Mouse (Mus musculus): ENCODE measurements around the gene Keg1. TPM values are rescaled to one million over a fixed set of nuclear protein-coding genes. Genes with fewer than 3 reads are reported as not detected.

Keg1 gene
- polyA plus RNA-seq, 1 experiment from 2014 or later, result 9.5 TPM

- H3K9ac ChIP-seq (ENCODE audit: low read depth, low read length), result no peak overlapping the region
- ATAC-seq (ENCODE audit: low read depth), result no peak
- H3K4me1 ChIP-seq (ENCODE audit: control insufficient read depth, low read depth, low read length), result no peaks in the 10 kb centered on the region
- H3K36me3 ChIP-seq (ENCODE audit: control insufficient read depth, insufficient read depth), result no peaks in the 10 kb centered on the region
- no peak overlapping the region for H3K4me2 ChIP-seq (ENCODE audit: low read depth, low read length)
- no peak overlapping the region for H3K4me3 ChIP-seq (ENCODE audit: low read depth, low read length)
- WGBS (ENCODE audit: insufficient replicate concordance), result 52% methylated on average over 3 of the region's 3 CpGs
- H3K9me3 ChIP-seq (replicated peaks; ENCODE audit: control insufficient read depth, low read length), result no peaks in the 10 kb centered on the region
- H3K27me3 ChIP-seq (ENCODE audit: control insufficient read depth, insufficient read depth, low read depth, low read length), result no peaks in the 10 kb centered on the region
- no peak overlapping the region for H3K27ac ChIP-seq (ENCODE audit: low read length)
Measured at GRCm38 (mm10) chr19:12756286-12756685, 60.7 kb downstream of the Keg1 start.

- H3K9me3 ChIP-seq (replicated peaks; ENCODE audit: control insufficient read depth, low read length), result no peaks in the 10 kb centered on the region
- ATAC-seq (ENCODE audit: low read depth), result no peak
- WGBS (ENCODE audit: insufficient replicate concordance), result 61% methylated on average over 1 of the region's 1 CpGs
- H3K27me3 ChIP-seq (ENCODE audit: control insufficient read depth, insufficient read depth, low read depth, low read length), result no peaks in the 10 kb centered on the region
- no peak overlapping the region for H3K4me3 ChIP-seq (ENCODE audit: low read depth, low read length)
- H3K4me2 ChIP-seq (ENCODE audit: low read depth, low read length), result no peak overlapping the region
- H3K36me3 ChIP-seq (ENCODE audit: control insufficient read depth, insufficient read depth), result peaks cover 6% of the 10 kb centered on the region
- no peaks in the 10 kb centered on the region for H3K4me1 ChIP-seq (ENCODE audit: control insufficient read depth, low read depth, low read length)
- no peak overlapping the region for H3K9ac ChIP-seq (ENCODE audit: low read depth, low read length)
- no peak overlapping the region for H3K27ac ChIP-seq (ENCODE audit: low read length)
Measured at GRCm38 (mm10) chr19:12758936-12759478, 63.4 kb downstream of the Keg1 start.

- peaks cover 7% of the 10 kb centered on the region for H3K36me3 ChIP-seq (ENCODE audit: control insufficient read depth, insufficient read depth)
- no peaks in the 10 kb centered on the region for H3K9me3 ChIP-seq (replicated peaks; ENCODE audit: control insufficient read depth, low read length)
- ATAC-seq (ENCODE audit: low read depth), result no peak
- no peaks in the 10 kb centered on the region for H3K27me3 ChIP-seq (ENCODE audit: control insufficient read depth, insufficient read depth, low read depth, low read length)
- no peak overlapping the region for H3K4me2 ChIP-seq (ENCODE audit: low read depth, low read length)
- WGBS (ENCODE audit: insufficient replicate concordance), result 58% methylated on average over 2 of the region's 2 CpGs
- H3K4me3 ChIP-seq (ENCODE audit: low read depth, low read length), result no peak overlapping the region
- no peaks in the 10 kb centered on the region for H3K4me1 ChIP-seq (ENCODE audit: control insufficient read depth, low read depth, low read length)
- no peak overlapping the region for H3K27ac ChIP-seq (ENCODE audit: low read length)
- H3K9ac ChIP-seq (ENCODE audit: low read depth, low read length), result no peak overlapping the region
Measured at GRCm38 (mm10) chr19:12759656-12760055, 64.1 kb downstream of the Keg1 start.

GRCm38 (mm10) chr19:12762212-12763130, 66.9 kb downstream of the Keg1 start:
- no peak overlapping the region for H3K9ac ChIP-seq (ENCODE audit: low read depth, low read length)
- WGBS (ENCODE audit: insufficient replicate concordance), result 43% methylated on average over 2 of the region's 2 CpGs
- H3K4me2 ChIP-seq (ENCODE audit: low read depth, low read length), result no peak overlapping the region
- H3K27me3 ChIP-seq (ENCODE audit: control insufficient read depth, insufficient read depth, low read depth, low read length), result no peaks in the 10 kb centered on the region
- no peaks in the 10 kb centered on the region for H3K4me1 ChIP-seq (ENCODE audit: control insufficient read depth, low read depth, low read length)
- H3K9me3 ChIP-seq (replicated peaks; ENCODE audit: control insufficient read depth, low read length), result no peaks in the 10 kb centered on the region
- no peak overlapping the region for H3K27ac ChIP-seq (ENCODE audit: low read length)
- H3K36me3 ChIP-seq (ENCODE audit: control insufficient read depth, insufficient read depth), result peaks cover 7% of the 10 kb centered on the region
- no peak overlapping the region for H3K4me3 ChIP-seq (ENCODE audit: low read depth, low read length)
- ATAC-seq (ENCODE audit: low read depth), result no peak

- no peak for ATAC-seq (ENCODE audit: low read depth)
- Histone ChIP-seq H3K36me3 (ENCODE audit: control insufficient read depth, insufficient read depth) (peaks cover 27% of the 10 kb centered on the region), H3K27me3 (ENCODE audit: control insufficient read depth, insufficient read depth, low read depth, low read length) (no peaks in the 10 kb centered on the region), H3K9me3 (replicated peaks; ENCODE audit: control insufficient read depth, low read length) (no peaks in the 10 kb centered on the region), H3K4me2 (ENCODE audit: low read depth, low read length) (no peak within 1 kb of the TSS), H3K4me3 (ENCODE audit: low read depth, low read length) (no peak within 1 kb of the TSS), H3K9ac (ENCODE audit: low read depth, low read length) (no peak within 1 kb of the TSS), H3K27ac (ENCODE audit: low read length) (no peak within 1 kb of the TSS), H3K4me1 (ENCODE audit: control insufficient read depth, low read depth, low read length) (no peaks in the 10 kb centered on the region)
- WGBS (ENCODE audit: insufficient replicate concordance), result 81% methylated on average over 7 of the region's 7 CpGs
Measured at GRCm38 (mm10) chr19:12765308-12765707, 69.7 kb downstream of the Keg1 start, which contains the start of gene Cntf. Gene Cntf, minus strand, starts transcription at chr19:12765632.

Other genes starting within 250 kb of the Keg1 start
- 2.3 and 2.5 TPM in 2 replicates for gene Mpeg1, start 235.0 kb upstream of the Keg1 start, polyA plus RNA-seq (2015; fragmentation: Nextera tagmentation; extraction: Ambion mirVana)
- 2.0 and 2.2 TPM in 2 replicates for gene Dtx4, start 194.3 kb upstream of the Keg1 start, polyA plus RNA-seq (2015; fragmentation: Nextera tagmentation; extraction: Ambion mirVana)
- gene Fam111a, start 150.0 kb upstream of the Keg1 start, polyA plus RNA-seq (2015; fragmentation: Nextera tagmentation; extraction: Ambion mirVana), result 21.7 and 26.0 TPM in 2 replicates
- gene Gm4952, start 95.8 kb upstream of the Keg1 start, polyA plus RNA-seq (2015; fragmentation: Nextera tagmentation; extraction: Ambion mirVana), result 20.2 and 22.6 TPM in 2 replicates
- gene Glyat, start 62.5 kb upstream of the Keg1 start, polyA plus RNA-seq (2015; fragmentation: Nextera tagmentation; extraction: Ambion mirVana), result 0.23 and 0.38 TPM in 2 replicates
- not detected in 2 replicates for gene Olfr1442, start 25.3 kb upstream of the Keg1 start, polyA plus RNA-seq (2015; fragmentation: Nextera tagmentation; extraction: Ambion mirVana)
- not detected in 2 replicates for gene Olfr1443, start 17.7 kb upstream of the Keg1 start, polyA plus RNA-seq (2015; fragmentation: Nextera tagmentation; extraction: Ambion mirVana)
- gene Cntf, start 69.8 kb downstream of the Keg1 start, polyA plus RNA-seq (2015; fragmentation: Nextera tagmentation; extraction: Ambion mirVana), result 0.63 and 0.66 TPM in 2 replicates
- 5.8 and 6.3 TPM in 2 replicates for gene Zfp91, start 100.3 kb downstream of the Keg1 start, polyA plus RNA-seq (2015; fragmentation: Nextera tagmentation; extraction: Ambion mirVana)
- gene Lpxn, start 100.4 kb downstream of the Keg1 start, polyA plus RNA-seq (2015; fragmentation: Nextera tagmentation; extraction: Ambion mirVana), result 2.2 and 2.3 TPM in 2 replicates
- not detected in 2 replicates for gene Gm5244, start 150.9 kb downstream of the Keg1 start, polyA plus RNA-seq (2015; fragmentation: Nextera tagmentation; extraction: Ambion mirVana)
- gene Olfr1444, start 161.5 kb downstream of the Keg1 start, polyA plus RNA-seq (2015; fragmentation: Nextera tagmentation; extraction: Ambion mirVana), result not detected in 2 replicates
- gene Olfr1445, start 188.1 kb downstream of the Keg1 start, polyA plus RNA-seq (2015; fragmentation: Nextera tagmentation; extraction: Ambion mirVana), result not detected in 2 replicates
- not detected in 2 replicates for gene Olfr1446, start 197.7 kb downstream of the Keg1 start, polyA plus RNA-seq (2015; fragmentation: Nextera tagmentation; extraction: Ambion mirVana)
- not detected in 2 replicates for gene Olfr1447, start 208.0 kb downstream of the Keg1 start, polyA plus RNA-seq (2015; fragmentation: Nextera tagmentation; extraction: Ambion mirVana)
- not detected in 2 replicates for gene Olfr1448, start 228.6 kb downstream of the Keg1 start, polyA plus RNA-seq (2015; fragmentation: Nextera tagmentation; extraction: Ambion mirVana)
- not detected in 2 replicates for gene Olfr1449, start 235.1 kb downstream of the Keg1 start, polyA plus RNA-seq (2015; fragmentation: Nextera tagmentation; extraction: Ambion mirVana)

All from liver, embryonic 16.5 days (tissue).